Mouse (Mus musculus): ENCODE measurements at regions not wholly inside any gene's neighbourhood (a gene's known extent, or its start where the extent isn't known, plus 50 kb on each side); places are given as distances from the start of the nearest gene placed in this dataset.

DNA sequence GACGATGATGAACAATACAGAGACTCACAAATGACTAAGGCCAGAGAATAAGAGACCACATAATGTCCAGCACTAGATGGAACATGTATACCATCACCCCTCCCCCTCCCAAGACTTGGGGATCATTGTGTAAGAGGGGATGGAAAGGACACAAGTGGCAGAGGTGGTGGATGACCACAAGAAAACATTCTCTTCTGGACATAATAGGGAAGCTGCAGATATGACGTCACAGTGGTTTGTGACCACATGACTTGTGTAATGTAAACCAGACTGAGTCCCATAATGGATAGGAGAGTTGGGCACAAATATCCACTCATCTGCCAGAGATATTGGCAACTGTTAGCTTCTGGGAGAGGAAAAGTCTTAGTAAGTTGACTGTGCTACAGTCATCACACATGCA lies 630.7 kb downstream of the Kcnj2 start:
- in situ Hi-C loops (cut with MboI, MseI): no loop called here

- in situ Hi-C loops (cut with MboI, MseI): no loop called here
Observed at GRCm38 (mm10) chr11:111699862-111700261, 633.9 kb downstream of the Kcnj2 start.

- in situ Hi-C loops (cut with MboI, MseI): no loop called here
Observed at GRCm38 (mm10) chr11:111706882-111707281, 640.9 kb downstream of the Kcnj2 start.

GRCm38 (mm10) chr11:111715401-111715800 lies 649.4 kb downstream of the Kcnj2 start:
- in situ Hi-C loops (cut with MboI, MseI): no loop called here

DNA sequence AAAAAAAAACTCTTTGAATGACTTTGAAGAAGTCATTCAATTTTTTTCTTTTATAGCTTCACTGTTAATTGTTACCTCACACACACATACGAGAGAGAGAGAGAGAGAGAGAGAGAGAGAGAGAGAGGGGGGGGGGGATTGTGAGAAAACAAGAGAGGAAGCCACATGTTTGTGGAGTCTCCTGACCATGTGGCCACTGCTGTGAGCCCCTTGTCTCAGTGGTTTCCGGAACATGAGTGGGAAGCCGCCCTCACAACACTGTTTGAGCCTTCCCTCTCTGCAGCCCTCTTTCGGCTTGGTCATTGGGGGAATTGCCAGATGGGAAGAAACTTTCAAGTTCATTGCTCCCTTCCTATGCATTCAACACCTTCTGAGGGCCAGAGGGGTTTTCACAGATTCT lies 656.3 kb downstream of the Kcnj2 start:
- in situ Hi-C loops (cut with MboI, MseI): loop anchor here (5.0 kb wide), 1 partner anchor 70 kb away; no protein-coding TSS in a partner anchor

DNA sequence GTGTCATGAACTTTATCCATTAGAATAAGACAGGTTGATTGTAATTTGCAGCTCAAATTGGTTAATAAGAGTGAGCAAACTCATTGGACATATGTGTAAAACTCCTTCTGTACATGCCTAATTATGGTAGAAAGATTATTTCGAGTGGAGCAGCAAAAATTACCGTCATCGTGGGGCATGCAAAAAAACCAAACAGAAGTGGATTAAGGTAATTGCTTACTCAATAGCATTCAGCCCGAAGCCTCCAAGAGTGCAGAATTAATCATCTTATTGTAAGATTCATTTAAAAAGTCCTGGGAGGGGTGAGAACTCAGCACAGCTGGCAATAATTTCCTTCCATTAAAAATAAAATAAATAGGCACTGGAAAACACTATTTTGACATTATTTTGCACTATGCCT lies 662.2 kb downstream of the Kcnj2 start:
- in situ Hi-C loops (cut with MboI, MseI): no loop called here

DNA sequence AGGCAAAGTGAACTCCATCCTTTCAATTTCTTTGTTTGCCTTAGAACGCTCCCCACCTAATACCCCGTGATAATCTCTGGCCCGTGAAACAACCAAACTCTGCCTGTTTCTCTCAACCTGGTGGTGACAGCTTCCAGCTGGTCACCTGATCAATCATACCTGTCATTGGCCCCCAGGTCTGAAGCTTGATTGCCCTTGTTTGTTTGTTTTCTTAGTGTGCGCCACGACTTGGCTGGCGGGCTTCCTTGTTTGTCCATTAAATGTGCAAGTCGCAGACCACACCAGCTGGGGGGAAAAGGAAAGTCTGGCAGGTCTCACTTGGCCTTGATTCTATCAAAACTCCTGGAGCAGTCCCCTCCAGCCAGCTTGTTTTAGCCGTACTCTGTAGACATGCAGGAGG lies 666.1 kb downstream of the Kcnj2 start:
- in situ Hi-C loops (cut with MboI, MseI): no loop called here

DNA sequence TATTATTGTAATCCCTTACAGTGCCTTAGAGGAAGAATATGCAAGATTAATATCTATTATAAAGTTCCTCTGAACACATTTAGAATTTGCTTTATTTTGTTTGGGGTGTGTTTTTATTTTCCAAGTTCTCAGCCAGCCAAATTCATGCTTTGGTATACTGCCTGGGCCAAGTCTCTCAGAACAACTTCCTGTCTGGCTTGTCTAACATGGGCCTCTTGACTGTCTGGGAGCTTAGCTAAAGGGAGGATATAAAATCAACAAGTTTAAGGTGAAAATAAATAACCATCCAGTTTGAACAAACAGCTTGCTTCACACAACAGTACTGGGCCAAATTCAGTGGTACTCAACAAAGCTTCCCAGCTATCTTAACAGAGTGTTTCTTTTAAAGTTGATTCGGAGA lies 669.5 kb downstream of the Kcnj2 start:
- in situ Hi-C loops (cut with MboI, MseI): no loop called here

DNA sequence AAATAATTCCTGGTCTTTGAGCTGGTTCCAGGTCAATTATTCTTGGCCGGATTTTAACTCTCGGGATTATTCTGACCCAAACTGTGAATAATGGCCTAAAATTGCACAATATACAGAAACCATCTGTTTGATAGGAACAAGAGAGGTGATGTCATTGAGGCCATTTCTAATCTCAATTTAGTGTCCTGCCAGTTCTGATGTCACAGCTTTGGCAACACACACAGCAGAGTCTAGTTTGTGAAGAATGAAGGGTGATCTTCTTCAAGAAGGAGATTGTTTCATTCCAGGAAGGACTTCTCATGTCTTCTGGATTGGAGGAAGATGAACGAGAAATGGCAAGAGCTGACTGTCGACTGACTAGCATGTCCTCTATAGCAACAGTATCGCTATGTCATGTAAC lies 670.0 kb downstream of the Kcnj2 start:
- in situ Hi-C loops (cut with MboI, MseI): no loop called here

DNA sequence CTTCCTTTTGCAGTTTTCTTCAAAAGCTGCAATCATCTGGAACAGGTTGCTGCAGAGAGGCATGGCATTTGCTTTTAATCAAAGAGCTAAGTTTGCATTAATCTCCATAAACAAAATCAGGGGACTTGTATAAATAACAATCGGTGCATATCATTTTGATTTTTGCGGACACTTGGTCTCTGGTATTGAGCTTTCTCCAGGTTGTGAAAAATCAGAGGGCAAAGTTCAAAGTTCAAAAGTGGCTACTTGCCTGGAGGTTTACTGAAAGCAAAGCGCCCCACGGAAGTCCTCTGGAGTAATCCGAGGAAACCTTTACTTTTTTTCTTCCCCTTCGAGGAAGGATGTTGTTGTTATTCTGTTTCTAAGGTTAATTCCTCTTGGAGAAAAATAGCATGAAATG lies 677.4 kb downstream of the Kcnj2 start:
- in situ Hi-C loops (cut with MboI, MseI): no loop called here

DNA sequence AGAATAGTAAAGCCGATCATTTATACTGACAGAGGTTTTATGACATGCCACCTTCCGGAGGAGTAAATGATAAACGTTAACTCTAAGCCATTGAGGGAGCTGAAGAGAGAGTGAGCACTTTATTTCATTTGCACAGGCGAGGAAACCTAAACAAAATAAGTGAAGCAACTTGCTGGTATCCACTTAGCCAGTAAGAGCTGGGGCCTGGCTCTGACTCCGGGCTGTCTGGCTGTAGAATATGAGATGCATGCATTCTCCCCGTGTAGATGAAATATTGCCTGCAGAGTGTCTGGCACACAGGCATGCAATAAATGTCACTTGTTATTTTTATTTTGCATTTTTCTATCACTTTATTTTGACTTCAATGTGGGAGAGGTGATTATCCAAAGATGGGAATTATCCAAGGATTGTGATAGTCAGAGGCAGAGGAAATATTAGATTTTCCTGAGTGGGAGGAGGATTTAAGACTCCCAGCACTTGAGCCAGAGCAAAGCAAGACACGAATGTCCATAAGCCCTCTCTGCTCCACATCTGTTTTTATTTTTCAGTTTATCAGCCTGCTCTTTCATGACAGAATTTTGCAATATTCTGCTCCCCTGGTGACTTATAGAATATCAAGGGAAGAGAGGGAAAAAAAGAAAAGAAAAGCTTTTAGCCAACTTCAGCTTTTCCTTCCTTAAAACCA lies 681.4 kb downstream of the Kcnj2 start:
- in situ Hi-C loops (cut with MboI, MseI): no loop called here

DNA sequence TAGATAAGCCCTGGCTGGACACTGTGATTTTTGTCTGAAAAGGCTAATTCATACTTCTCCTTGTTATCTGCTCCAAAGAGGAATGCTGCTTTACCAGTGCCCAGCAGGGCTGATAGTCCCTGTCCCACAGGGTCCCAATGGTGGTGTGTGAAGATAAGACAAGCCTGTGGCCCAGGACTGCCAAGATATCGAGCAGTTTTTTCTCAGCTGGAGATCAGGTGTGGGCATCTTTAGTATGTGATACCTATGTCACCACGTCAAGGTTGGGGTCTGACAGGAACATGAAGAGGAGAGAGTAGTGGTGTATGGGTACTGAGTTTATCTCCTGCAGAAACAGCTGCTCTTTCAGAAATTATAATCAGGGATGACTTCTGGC lies 682.0 kb downstream of the Kcnj2 start:
- in situ Hi-C loops (cut with MboI, MseI): no loop called here

DNA sequence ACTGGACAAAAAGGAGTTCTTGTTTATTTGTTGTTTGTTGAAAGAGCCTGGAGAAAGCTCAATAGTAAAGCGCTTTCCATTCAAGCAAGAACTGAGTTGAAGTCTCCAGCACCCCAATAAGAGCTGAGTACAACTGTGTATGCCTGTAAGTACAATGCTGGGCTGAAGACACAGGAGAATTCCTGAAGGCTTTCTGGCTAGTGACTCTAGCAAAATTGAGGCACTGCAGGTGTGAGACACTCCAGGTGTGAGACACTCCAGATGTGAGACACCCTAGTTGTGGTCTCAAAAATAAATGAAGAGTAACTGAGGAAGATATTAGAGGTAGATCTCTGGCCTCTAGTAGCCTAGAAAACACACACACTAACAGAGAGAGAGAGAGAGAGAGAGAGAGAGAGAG lies 682.5 kb downstream of the Kcnj2 start:
- in situ Hi-C loops (cut with MboI, MseI): no loop called here

DNA sequence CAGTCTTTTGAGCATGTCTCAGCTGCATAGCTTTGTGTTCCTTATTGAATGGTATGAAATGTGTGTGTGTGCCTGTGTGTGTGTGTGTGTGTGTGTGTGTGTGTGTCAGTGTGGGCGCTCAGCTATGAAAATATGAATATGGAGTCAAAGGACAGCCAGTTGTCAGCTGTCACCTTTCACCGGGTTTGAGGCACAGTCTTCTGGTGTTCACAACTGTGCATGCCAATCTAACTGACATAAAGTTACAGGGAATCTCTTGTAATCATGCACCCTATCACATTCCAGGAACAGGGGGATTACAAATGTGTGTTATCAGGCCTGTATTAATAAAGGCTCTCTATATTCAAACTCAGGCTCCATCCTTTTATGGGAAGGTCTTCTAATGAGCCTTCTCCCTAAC lies 688.8 kb downstream of the Kcnj2 start:
- in situ Hi-C loops (cut with MboI, MseI): no loop called here

DNA sequence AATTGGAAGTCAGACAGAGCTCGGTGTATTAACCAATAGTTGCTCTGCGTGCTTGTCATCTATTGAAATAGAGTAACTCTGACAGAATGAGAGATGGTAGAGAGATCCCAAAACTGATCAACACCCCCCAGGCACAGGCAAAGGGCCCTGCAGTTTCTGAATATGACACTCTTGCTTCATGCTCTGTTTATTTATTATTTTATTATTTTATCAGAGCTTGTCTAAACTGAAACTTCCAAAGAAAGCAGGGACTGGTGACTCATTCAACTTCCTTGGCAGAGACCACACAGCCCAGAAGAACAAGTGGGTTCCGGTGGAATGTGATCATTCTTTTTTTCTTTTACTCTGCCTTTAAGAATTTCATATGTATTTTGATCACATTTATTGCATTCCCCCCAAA lies 697.1 kb downstream of the Kcnj2 start:
- in situ Hi-C loops (cut with MboI, MseI): no loop called here

- in situ Hi-C loops (cut with MboI, MseI): no loop called here
Observed at GRCm38 (mm10) chr11:111766371-111767011, 700.5 kb downstream of the Kcnj2 start.

- in situ Hi-C loops (cut with MboI, MseI): no loop called here
Observed at GRCm38 (mm10) chr11:111767012-111767392, 701.0 kb downstream of the Kcnj2 start.

- in situ Hi-C loops (cut with MboI, MseI): no loop called here
Observed at GRCm38 (mm10) chr11:111774108-111774679, 708.2 kb downstream of the Kcnj2 start.

GRCm38 (mm10) chr11:111781321-111781720 lies 715.4 kb downstream of the Kcnj2 start:
- in situ Hi-C loops (cut with MboI, MseI): no loop called here

DNA sequence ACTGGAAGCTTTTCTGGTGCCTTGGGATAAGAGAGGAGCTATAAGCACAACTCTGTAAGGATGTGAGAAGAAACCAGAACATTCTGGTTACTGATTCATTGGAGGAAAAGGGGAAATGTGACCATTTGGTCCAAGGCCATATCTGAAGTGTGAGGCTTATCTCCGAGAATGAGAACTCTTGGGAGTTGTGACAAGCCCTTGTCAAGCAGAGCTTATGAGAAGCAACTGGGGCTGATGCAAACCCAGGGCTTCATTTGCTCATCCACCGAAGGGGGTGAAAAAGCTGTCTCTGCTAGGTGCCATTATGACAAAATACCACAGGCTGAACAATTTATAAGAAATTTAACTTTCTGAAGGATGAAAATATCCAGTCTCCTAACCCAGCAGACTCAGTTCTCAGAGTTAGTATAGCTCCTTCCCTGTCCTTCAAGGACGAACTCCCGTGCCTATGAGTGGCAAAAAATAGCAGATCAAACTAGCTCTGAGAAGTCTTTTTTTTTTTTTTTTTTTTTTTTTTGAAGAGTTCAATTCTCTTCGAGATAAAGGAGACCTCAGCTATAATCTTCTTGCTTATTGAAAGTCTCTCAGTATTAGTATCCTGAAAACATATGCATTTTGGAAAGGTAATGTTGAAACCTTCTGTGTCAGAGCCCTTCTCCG lies 725.4 kb downstream of the Kcnj2 start:
- in situ Hi-C loops (cut with MboI, MseI): no loop called here

DNA sequence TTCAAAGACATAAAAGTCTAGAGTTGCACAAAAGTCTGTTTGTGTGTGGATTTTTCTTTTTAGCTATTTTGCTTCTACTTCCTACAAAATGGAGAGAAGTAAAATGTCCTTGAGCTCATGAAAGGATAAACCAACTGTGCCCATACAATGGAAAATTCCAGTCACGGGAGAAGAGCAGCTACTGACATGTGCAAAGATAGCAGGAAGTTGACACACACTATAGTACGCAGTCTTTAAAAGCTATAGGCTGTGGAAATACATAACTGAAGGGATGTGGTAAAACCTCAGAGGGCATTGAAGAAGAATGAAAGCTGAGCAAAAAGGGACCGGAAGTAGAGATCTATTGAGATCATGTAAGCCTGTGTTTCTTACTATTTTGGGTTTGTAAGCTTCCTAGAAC lies 735.1 kb downstream of the Kcnj2 start:
- in situ Hi-C loops (cut with MboI, MseI): no loop called here

DNA sequence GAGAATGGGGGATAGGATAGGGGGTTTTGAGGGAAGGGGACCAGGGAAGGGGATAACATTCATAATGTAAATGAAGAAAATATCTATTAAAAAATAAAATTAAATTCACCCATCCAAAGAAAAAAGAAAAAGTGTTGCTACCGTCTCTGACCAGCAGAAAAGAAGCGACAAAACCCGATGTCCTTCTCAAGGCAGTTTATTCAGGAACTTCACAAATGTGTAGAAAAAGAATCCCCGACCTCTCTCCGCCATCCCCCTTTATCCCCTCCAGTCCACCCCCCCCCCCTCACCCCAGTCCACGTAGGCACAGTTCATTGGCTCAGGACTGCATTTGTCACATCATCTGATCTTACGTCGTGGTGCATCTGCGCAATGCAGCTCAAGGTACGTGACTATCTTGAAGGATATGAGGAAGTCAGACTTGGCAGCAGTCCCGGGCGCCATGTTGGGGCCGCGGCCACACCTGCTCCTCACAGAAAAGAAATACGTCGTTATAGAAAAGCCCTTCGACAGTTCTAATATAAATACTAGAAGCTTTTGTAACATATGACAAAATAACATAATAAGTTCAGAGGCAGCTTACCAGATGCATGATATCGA lies 750.3 kb downstream of the Kcnj2 start:
- in situ Hi-C loops (cut with MboI, MseI): no loop called here

Measured in T-helper 2 cell (primary cell).